ENCODE assay signal across 8 mouse cellular contexts in the genomic region with DNA sequence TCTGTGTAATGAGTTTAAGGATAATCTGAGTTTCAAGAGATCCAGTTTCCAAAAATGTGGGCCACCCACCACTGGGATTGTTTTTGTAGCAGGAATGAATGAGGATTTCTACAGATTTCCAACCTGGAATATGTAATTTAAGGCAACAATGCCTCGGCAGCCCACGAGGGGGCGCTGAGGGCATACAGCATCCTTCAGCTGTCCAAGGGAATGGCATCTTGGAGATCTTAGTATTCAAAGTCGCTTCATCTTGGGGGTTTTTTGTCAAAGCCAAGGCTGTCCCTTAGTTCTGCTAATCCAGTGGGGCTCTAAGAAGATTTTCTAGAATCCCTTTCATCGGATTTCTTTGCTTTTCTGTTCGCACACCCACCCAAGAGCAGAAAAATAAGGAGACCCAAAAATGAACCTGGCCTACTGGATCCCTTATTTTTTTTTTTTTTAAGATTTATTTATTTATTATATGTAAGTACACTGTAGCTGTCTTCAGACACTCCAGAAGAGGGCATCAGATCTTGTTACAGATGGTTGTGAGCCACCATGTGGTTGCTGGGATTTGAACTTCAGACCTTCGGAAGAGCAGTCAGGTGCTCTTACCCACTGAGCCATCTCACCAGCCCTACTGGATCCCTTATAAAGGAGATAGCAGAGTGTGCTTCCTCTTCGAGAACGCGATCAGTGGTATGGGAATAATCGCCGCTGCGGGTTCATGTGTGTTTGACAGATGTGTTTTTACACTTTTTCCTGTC. TPM values are rescaled to one million over a fixed set of nuclear protein-coding genes. Genes with fewer than 3 reads are reported as not detected.
DNase-seq lines count a peak whose midpoint lies in the region; ATAC-seq and TF ChIP-seq lines count a peak whose summit lies in the region.

No protein-coding gene starts in this region.

- peak overlapping the region; percentile 64 for H3K9ac ChIP-seq in liver, embryonic 14.5 days (replicated peaks)

- no peaks in the 10 kb centered on the region for H3K9me3 ChIP-seq in liver, embryonic 14.5 days (ENCODE audit: control insufficient read depth, low read length)

- TF ChIP-seq POLR2A in thymus, adult 2 months (IDR thresholded peaks at IDR 0.05; ENCODE audit: control insufficient read depth, extremely low read depth, insufficient read depth, low read length, poor library complexity) = no peak
- TF ChIP-seq POLR2A in bone marrow, adult 2 months (IDR thresholded peaks at IDR 0.05; ENCODE audit: borderline replicate concordance, control insufficient read depth, low read depth, low read length) = no peak

- peak overlapping the region; percentile 68 for H3K4me2 ChIP-seq in liver, embryonic 14.5 days (ENCODE audit: low read depth)

- ATAC-seq in erythroblast, adult 5-6 weeks (replicated peaks; ENCODE audit: low FRiP score, poor library complexity, severe bottlenecking) = peak; percentile 48
- peak; percentile 75 for ATAC-seq in liver, embryonic 14.5 days (ENCODE audit: insufficient read depth)

- H3K36me3 ChIP-seq in thymus, adult 2 months (ENCODE audit: control insufficient read depth, insufficient read depth, low read length) = peaks cover 18% of the 10 kb centered on the region
- peaks cover 19% of the 10 kb centered on the region for H3K36me3 ChIP-seq in liver, embryonic 14.5 days (replicated peaks; ENCODE audit: control insufficient read depth, insufficient read depth, low read depth)

- peak; percentile 46 for DNase-seq in thymus, adult 2 months
- no peak for DNase-seq in thymus, adult 18-20 months
- DNase-seq in kidney, postnatal 10 days = peak; percentile 84
- peak; percentile 65 to 96 (median 68) for DNase-seq in liver, embryonic 14.5 days (ENCODE audit: low read depth in 3 of 3, low spot score in 3 of 3)
- DNase-seq in retina, embryonic 14.5 days (ENCODE audit: low spot score) = peak; percentile 87
- no peak for DNase-seq in yolk sac, embryonic 10.5 days (ENCODE audit: low spot score)

- peaks cover 2% of the 10 kb centered on the region; the same call in 1 of the 2 replicates for H3K4me1 ChIP-seq in thymus, adult 2 months (replicated peaks; ENCODE audit: control insufficient read depth, insufficient read depth, low read length)
- no peaks in the 10 kb centered on the region; the same call in 1 of the 2 replicates for H3K4me1 ChIP-seq in bone marrow, adult 2 months (ENCODE audit: control insufficient read depth, insufficient read depth, low read length)
- H3K4me1 ChIP-seq in liver, embryonic 14.5 days (replicated peaks; ENCODE audit: control insufficient read depth in 2 of 2, insufficient read depth in 2 of 2, low read length in 1 of 2) = peaks cover 37 to 41% of the 10 kb centered on the region in 2 experiments

- no peaks in the 10 kb centered on the region for H3K27me3 ChIP-seq in thymus, adult 2 months (ENCODE audit: control insufficient read depth, insufficient read depth, low read length)
- H3K27me3 ChIP-seq in liver, embryonic 14.5 days (ENCODE audit: control insufficient read depth, insufficient read depth, low read length) = no peaks in the 10 kb centered on the region

- H3K4me3 ChIP-seq in thymus, adult 2 months (ENCODE audit: control insufficient read depth, insufficient read depth, low read length) = no peak overlapping the region
- H3K4me3 ChIP-seq in bone marrow, adult 2 months (replicated peaks; ENCODE audit: control insufficient read depth, low read depth, low read length) = no peak overlapping the region
- H3K4me3 ChIP-seq in liver, embryonic 14.5 days (ENCODE audit: insufficient read depth in 1 of 2, low read depth in 2 of 2, low read length in 2 of 2) = peak overlapping the region; percentile 14 to 23; a peak in 1 of 4 replicates

- peak; percentile 42 for TF ChIP-seq EP300 in liver, embryonic 14.5 days (IDR thresholded peaks at IDR 0.05; ENCODE audit: low read depth)

- 56% methylated on average over 13 of the region's 13 CpGs for WGBS in thymus, adult 2 months
- 25% methylated on average over 13 of the region's 13 CpGs for WGBS in bone marrow, adult 2 months
- WGBS in liver, embryonic 14.5 days (ENCODE audit: insufficient replicate concordance) = 12% methylated on average over 13 of the region's 13 CpGs

- TF ChIP-seq CTCF in thymus, adult 2 months (IDR thresholded peaks at IDR 0.05; ENCODE audit: borderline replicate concordance, control insufficient read depth, extremely low read depth, insufficient read depth, low read length, poor library complexity) = peak; percentile 76; the same call in 1 of the 2 replicates
- TF ChIP-seq CTCF in bone marrow, adult 2 months (IDR thresholded peaks at IDR 0.05; ENCODE audit: control insufficient read depth, insufficient read depth, low read length) = peak; percentile 93
- TF ChIP-seq CTCF in liver, embryonic 14.5 days (IDR thresholded peaks at IDR 0.05; ENCODE audit: low read depth) = peak; percentile 98

- no peak overlapping the region for H3K27ac ChIP-seq in thymus, adult 2 months (ENCODE audit: control insufficient read depth, insufficient read depth, low read length)
- H3K27ac ChIP-seq in bone marrow, adult 2 months (ENCODE audit: control insufficient read depth, insufficient read depth, low read depth, low read length, poor library complexity) = peak overlapping the region; percentile 89
- H3K27ac ChIP-seq in liver, embryonic 14.5 days = peak overlapping the region; percentile 100

RNA-seq across cellular contexts. Expression of gene Hectd4, which starts 4.5 kb away (rescaled TPM):
- polyA plus RNA-seq in thymus, adult 2 months (2012; rRNA removed) = 61.5 and 67.5 TPM in 2 replicates
- polyA plus RNA-seq in bone marrow, adult 2 months (2011; ENCODE audit: insufficient read depth, insufficient read length, low replicate concordance, missing spikeins) = 41.8 and 100 TPM in 2 replicates
- 338 and 374 TPM in 2 replicates for total RNA-seq in erythroblast, adult 5-6 weeks (2015; ENCODE audit: low replicate concordance)
- 587 and 871 TPM in 2 replicates for total RNA-seq in erythroblast, adult 5-6 weeks (2017; ENCODE audit: low replicate concordance)
- polyA plus RNA-seq in liver, embryonic 14.5 days (2012; rRNA removed) = 15.8 and 16.1 TPM in 2 replicates
- 11.1 and 11.2 TPM in 2 replicates for polyA plus RNA-seq in liver, embryonic 14.5 days (2014; fragmentation: Nextera tagmentation; extraction: Ambion mirVana)

RNA-seq across cellular contexts. Expression of gene Rpl6, which starts 11.3 kb away (rescaled TPM):
- 391 and 394 TPM in 2 replicates for polyA plus RNA-seq in thymus, adult 2 months (2012; rRNA removed)
- 502 and 942 TPM in 2 replicates for polyA plus RNA-seq in bone marrow, adult 2 months (2011; ENCODE audit: insufficient read depth, insufficient read length, low replicate concordance, missing spikeins)
- 559 and 902 TPM in 2 replicates for total RNA-seq in erythroblast, adult 5-6 weeks (2015; ENCODE audit: low replicate concordance)
- 408 and 598 TPM in 2 replicates for total RNA-seq in erythroblast, adult 5-6 weeks (2017; ENCODE audit: low replicate concordance)
- 403 and 658 TPM in 2 replicates for polyA plus RNA-seq in liver, embryonic 14.5 days (2012; rRNA removed)
- polyA plus RNA-seq in liver, embryonic 14.5 days (2014; fragmentation: Nextera tagmentation; extraction: Ambion mirVana) = 477 and 488 TPM in 2 replicates

RNA-seq across cellular contexts. Expression of gene Ptpn11, which starts 24.4 kb away (rescaled TPM):
- polyA plus RNA-seq in thymus, adult 2 months (2012; rRNA removed) = 30.0 and 33.1 TPM in 2 replicates
- 24.4 and 33.3 TPM in 2 replicates for polyA plus RNA-seq in bone marrow, adult 2 months (2011; ENCODE audit: insufficient read depth, insufficient read length, low replicate concordance, missing spikeins)
- total RNA-seq in erythroblast, adult 5-6 weeks (2015; ENCODE audit: low replicate concordance) = 8.3 and 8.6 TPM in 2 replicates
- 23.6 and 26.5 TPM in 2 replicates for total RNA-seq in erythroblast, adult 5-6 weeks (2017; ENCODE audit: low replicate concordance)
- 10.4 and 13.7 TPM in 2 replicates for polyA plus RNA-seq in liver, embryonic 14.5 days (2012; rRNA removed)
- polyA plus RNA-seq in liver, embryonic 14.5 days (2014; fragmentation: Nextera tagmentation; extraction: Ambion mirVana) = 10.0 and 11.5 TPM in 2 replicates

Comparison
In these comparisons a context has a peak if more than half of its experiments do, and no peak if none do; other contexts are left out.
1. DNase-seq: peak in thymus, adult 2 months (single experiment), kidney, postnatal 10 days (single experiment), liver, embryonic 14.5 days (3 of 3) and retina, embryonic 14.5 days (single experiment); none in thymus, adult 18-20 months (0 of 2) and yolk sac, embryonic 10.5 days (single experiment).
2. H3K4me3 ChIP-seq: peak in liver, embryonic 14.5 days (2 of 2); none in thymus, adult 2 months (single experiment) and bone marrow, adult 2 months (single experiment).
3. Peak in every context shown above with its lines, with median percentiles within 50 percentile points of each other: CTCF ChIP-seq.